Mouse (Mus musculus) right cerebral cortex, postnatal 25 days (tissue): ENCODE results near the gene Lzic.

Source experiments
- DNase-seq: peaks from one replicate; pipeline ENCODE4 v3.0.0; 2022

Lzic gene

GRCm38 (mm10) chr4:149529691-149530090 lies 44.7 kb downstream of the Lzic start:
- no peak for DNase-seq

- DNase-seq, result no peak
These were observed 54.4 kb downstream of the Lzic start for GRCm38 (mm10) chr4:149539441-149539840.

DNA sequence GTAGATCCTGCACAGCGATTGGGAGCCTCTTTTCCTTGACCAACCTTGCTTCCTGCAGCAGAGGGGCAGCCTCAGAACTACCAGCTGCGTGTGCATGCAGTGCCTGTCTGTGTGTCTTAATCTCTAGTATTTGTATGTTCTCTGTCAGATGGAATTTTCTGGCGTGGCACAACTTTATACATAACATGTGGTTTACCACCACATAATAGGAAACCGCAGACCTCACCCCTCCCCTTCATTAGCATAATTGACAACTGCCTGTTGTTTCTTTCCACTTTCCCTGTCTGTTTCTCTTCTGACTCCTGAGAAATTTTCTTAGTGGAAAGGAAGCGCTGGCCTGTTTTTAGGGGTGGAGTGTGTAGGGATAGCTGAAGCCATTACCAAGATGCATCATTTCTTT lies 56.9 kb downstream of the Lzic start:
- DNase-seq, result no peak

DNA sequence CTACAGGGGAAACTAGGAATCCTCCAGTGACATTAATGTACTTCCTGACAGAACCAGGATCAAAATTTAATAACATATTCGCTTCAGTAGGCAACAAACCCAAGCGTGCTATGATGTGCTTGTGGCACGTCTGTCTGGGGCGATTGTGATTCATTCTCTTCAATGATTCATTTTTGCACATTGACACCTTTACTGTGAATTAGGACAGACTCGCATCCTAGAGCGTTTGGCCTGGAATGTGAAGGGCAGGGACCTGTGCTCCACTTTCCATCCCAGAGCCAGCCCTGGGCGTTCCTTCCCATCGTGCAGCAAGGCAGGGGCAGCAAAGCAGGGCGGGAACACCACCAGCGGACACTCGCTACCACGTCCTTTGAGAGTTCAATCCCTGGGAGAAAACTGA lies 57.4 kb downstream of the Lzic start:
- DNase-seq, result no peak

- DNase-seq, result peak; percentile 70
These were observed 58.0 kb downstream of the Lzic start for GRCm38 (mm10) chr4:149542927-149543553.

- no peak for DNase-seq
These were observed 59.9 kb downstream of the Lzic start for GRCm38 (mm10) chr4:149544892-149545291.
